Mouse (Mus musculus) ES-Bruce4 (cell line): ENCODE data around the gene B130006D01Rik. TPM values are rescaled to one million over a fixed set of nuclear protein-coding genes. Genes with fewer than 3 reads are reported as not detected.

Source experiments
- H3K27ac ChIP-seq: 2 replicates; pipeline ENCODE4 v1.5.1; 2012; ENCODE audit warnings: low read length, inconsistent platforms; ENCODE audit not compliant: insufficient read depth
- H3K27me3 ChIP-seq: 2 replicates; pipeline ENCODE4 v1.6.1; 2012; ENCODE audit warnings: mild to moderate bottlenecking, low read length, inconsistent platforms; ENCODE audit not compliant: control insufficient read depth, poor library complexity, insufficient read depth, severe bottlenecking
- H3K36me3 ChIP-seq: 2 replicates; pipeline ENCODE4 v1.6.1; 2012; ENCODE audit warnings: inconsistent platforms, mild to moderate bottlenecking, low read length, moderate library complexity; ENCODE audit not compliant: control insufficient read depth, poor library complexity, insufficient read depth, severe bottlenecking
- H3K4me1 ChIP-seq: one replicate; pipeline ENCODE4 v1.8.1; 2011; ENCODE audit warnings: low read length; ENCODE audit not compliant: control insufficient read depth, insufficient read depth
- H3K4me3 ChIP-seq: 2 replicates; pipeline ENCODE4 v1.5.1; 2011; ENCODE audit warnings: low read depth, mild to moderate bottlenecking, low read length
- H3K9ac ChIP-seq: 2 replicates; pipeline ENCODE4 v1.6.1; 2012; ENCODE audit warnings: low read depth, mild to moderate bottlenecking, inconsistent platforms; ENCODE audit not compliant: poor library complexity, severe bottlenecking
- H3K9me3 ChIP-seq: replicated peaks from 2 replicates; pipeline ENCODE4 v1.6.1; 2012; ENCODE audit warnings: mild to moderate bottlenecking, low read length, inconsistent platforms; ENCODE audit not compliant: control insufficient read depth, poor library complexity, insufficient read depth, severe bottlenecking
- CTCF ChIP-seq: IDR thresholded peaks from one replicate; pipeline ENCODE4 v1.8.1; 2011; ENCODE audit warnings: low read depth, low read length
- EP300 ChIP-seq: IDR thresholded peaks from 2 replicates; pipeline ENCODE4 v1.6.1; 2011; ENCODE audit warnings: low read depth, low read length; ENCODE audit not compliant: insufficient read depth
- POLR2A ChIP-seq: IDR thresholded peaks from one replicate; pipeline ENCODE4 v1.8.1; 2011; ENCODE audit warnings: low read length; ENCODE audit not compliant: insufficient read depth
- polyA plus RNA-seq: library from polyadenylated mRNA; stranded (reverse); fragments of >200 nt; gene quantifications from 2 replicates; pipeline ENCODE4 v1.2.4, GENCODE M21; 2011; ENCODE audit warnings: low read depth; ENCODE audit not compliant: missing spikeins, insufficient read depth, insufficient read length

The B130006D01Rik gene
- polyA plus RNA-seq, 1 experiment = 3.9 TPM

DNA sequence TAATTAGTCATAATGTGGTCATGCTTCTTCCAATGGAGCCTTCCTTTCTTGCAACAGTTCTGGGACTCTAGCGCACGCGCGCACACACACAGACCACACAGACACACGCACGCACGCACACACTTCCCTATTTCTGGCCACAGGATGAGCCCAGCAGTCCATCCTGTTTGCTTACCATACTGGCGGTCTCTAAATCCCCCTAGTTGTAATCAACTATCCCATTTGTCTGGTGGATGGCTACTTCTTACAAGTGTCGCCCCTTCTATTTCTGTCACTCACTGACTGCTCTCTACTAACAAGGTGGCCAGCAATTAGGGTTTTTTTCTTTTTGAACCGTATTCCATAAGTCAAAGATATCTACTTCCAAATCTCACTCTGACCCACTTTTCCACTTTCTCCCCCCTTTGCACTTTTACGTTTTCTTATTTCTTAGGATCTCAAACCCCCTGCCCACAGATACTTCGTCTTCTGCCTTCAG lies 11.3 kb upstream of the B130006D01Rik start:
- Histone ChIP-seq H3K9ac (peak overlapping the region; percentile 19; the same call in 1 of the 2 replicates), H3K4me1 (peaks cover under 1% of the 10 kb centered on the region), H3K27ac (peak overlapping the region; percentile 24; the same call in 1 of the 2 replicates), H3K4me3 (peak overlapping the region; percentile 54), H3K27me3 (no peaks in the 10 kb centered on the region), H3K36me3 (no peaks in the 10 kb centered on the region), H3K9me3 (no peaks in the 10 kb centered on the region)
- TF ChIP-seq EP300 (no peak), CTCF (no peak), POLR2A (no peak)

GRCm38 (mm10) chr11:95712563-95713224 lies 10.7 kb upstream of the B130006D01Rik start, which contains the start of gene Zfp652:
Zfp652 (plus strand) TSS chr11:95712673.
- H3K9ac ChIP-seq = peak within 1 kb of the TSS; percentile 96
- H3K27me3 ChIP-seq = no peaks in the 10 kb centered on the region
- peak within 1 kb of the TSS; percentile 24; the same call in 1 of the 2 replicates for H3K27ac ChIP-seq
- H3K9me3 ChIP-seq = no peaks in the 10 kb centered on the region
- TF ChIP-seq POLR2A = no peak
- 0 out of 2 replicates have a peak, but pooled peaks have one; percentile 5 for TF ChIP-seq EP300
- no peaks in the 10 kb centered on the region for H3K36me3 ChIP-seq
- no peaks in the 10 kb centered on the region for H3K4me1 ChIP-seq
- H3K4me3 ChIP-seq = peak within 1 kb of the TSS; percentile 80

DNA sequence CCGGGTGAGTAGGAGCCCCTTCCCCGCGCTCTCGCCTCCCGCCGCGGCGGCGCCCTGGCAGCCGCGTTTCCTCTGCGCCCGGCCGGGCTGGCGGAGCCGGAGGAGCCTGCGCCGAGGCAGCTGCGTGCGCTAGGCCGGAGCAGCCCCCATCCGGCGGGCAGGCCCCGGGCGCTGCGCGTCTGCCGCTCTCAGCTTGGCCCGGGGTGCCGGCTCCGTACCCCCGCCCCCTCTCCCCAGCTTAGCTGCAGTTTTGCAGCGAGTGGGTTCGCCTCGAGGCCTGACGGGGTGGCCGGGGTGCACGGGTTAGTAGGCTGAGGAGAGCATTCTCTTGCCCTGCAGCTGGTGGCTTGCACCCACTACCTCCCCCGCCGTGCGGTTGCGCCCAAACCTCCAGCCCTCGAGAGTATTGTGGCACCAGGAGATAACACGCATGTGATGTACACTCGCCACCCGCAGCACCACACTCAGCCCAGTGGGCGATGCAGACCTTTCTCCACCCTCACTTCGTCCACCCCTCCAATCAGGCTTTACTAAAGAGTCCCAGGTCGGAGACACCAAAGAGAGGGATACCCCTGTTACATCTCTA lies 10.1 kb upstream of the B130006D01Rik start:
- Histone ChIP-seq H3K27me3 (no peaks in the 10 kb centered on the region), H3K36me3 (no peaks in the 10 kb centered on the region), H3K4me3 (peak overlapping the region; percentile 80), H3K4me1 (no peaks in the 10 kb centered on the region), H3K9ac (peak overlapping the region; percentile 96), H3K27ac (peak overlapping the region; percentile 3; the same call in 1 of the 2 replicates), H3K9me3 (no peaks in the 10 kb centered on the region)
- TF ChIP-seq CTCF (no peak), POLR2A (no peak), EP300 (no peak)

GRCm38 (mm10) chr11:95713811-95714241 lies 9.6 kb upstream of the B130006D01Rik start:
- Histone ChIP-seq H3K27ac (no peak overlapping the region), H3K36me3 (no peaks in the 10 kb centered on the region), H3K27me3 (no peaks in the 10 kb centered on the region), H3K9me3 (no peaks in the 10 kb centered on the region), H3K9ac (peak overlapping the region; percentile 96), H3K4me3 (peak overlapping the region; percentile 80), H3K4me1 (peaks cover 1% of the 10 kb centered on the region)
- no peak for TF ChIP-seq CTCF
- no peak for TF ChIP-seq POLR2A
- no peak for TF ChIP-seq EP300

DNA sequence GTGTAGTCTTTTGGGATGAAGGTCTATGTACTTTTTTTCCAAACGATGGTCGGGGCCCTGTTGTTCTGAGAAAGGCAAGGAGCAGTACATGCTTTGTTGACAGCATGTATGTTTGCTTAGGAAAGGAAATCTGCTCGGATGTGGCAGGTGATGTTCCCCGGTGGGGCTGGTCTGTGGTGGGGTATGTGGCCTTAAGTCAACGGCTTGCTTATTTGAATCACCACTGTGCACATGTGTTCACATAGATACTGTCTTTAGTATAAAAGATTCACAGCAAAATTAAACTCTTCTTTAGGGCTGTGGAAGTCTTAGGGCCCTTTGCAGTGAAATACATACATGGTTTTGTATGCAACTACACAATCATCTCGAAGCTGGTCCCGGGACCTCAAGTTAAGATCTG lies 9.0 kb upstream of the B130006D01Rik start:
- TF ChIP-seq POLR2A (no peak), EP300 (no peak), CTCF (no peak)
- Histone ChIP-seq H3K27ac (no peak overlapping the region), H3K27me3 (no peaks in the 10 kb centered on the region), H3K36me3 (no peaks in the 10 kb centered on the region), H3K9me3 (no peaks in the 10 kb centered on the region), H3K4me1 (peaks cover 2% of the 10 kb centered on the region), H3K4me3 (peak overlapping the region; percentile 80), H3K9ac (peak overlapping the region; percentile 96)

DNA sequence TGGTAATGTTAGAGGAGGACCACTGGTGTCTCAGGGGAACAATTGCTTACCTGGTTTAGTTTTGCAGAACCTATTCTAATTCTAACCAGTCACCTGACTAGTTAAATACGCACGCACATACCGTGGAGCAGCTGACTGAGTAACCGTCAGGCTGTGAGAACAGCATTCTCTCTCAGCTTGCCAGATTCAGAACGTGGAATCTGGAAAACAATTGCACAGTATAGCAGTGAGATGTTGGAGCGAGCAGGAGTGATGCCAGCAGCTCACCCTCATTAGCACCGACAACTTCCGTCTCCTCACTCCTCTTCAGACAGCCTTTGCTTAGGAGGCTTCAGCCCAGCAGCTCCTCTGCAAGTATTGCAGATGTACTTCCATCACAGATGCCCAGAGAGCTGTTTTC lies 7.3 kb upstream of the B130006D01Rik start:
- Histone ChIP-seq H3K27ac (0 out of 2 replicates have a peak overlapping the region, but pooled peaks have one; percentile 1), H3K27me3 (no peaks in the 10 kb centered on the region), H3K4me3 (peak overlapping the region; percentile 53), H3K36me3 (no peaks in the 10 kb centered on the region), H3K9me3 (no peaks in the 10 kb centered on the region), H3K9ac (no peak overlapping the region), H3K4me1 (peaks cover 2% of the 10 kb centered on the region)
- TF ChIP-seq CTCF (no peak), EP300 (peak; percentile 54; the same call in 1 of the 2 replicates)
